Mouse (Mus musculus) spleen, adult 2 months (tissue): ENCODE measurements around the gene Podxl. TPM values are rescaled to one million over a fixed set of nuclear protein-coding genes. Genes with fewer than 3 reads are reported as not detected.
A peak's percentile ranks its signal among the peaks of the same experiment; 100 is the strongest.
"Not testable (repeated sequence)": the region's sequence is repeated elsewhere in the genome, so short reads cannot be mapped to it uniquely, and the experiment has no call there.

Experiments
- DNase-seq, 2 experiments: peaks; one replicate each; pipeline versions ENCODE4 v3.0.0 to v3.0.0-alpha.2; 2012 to 2021; ENCODE audit warnings: low spot score in 2 of 2, low read depth in 1 of 2
- H3K27ac ChIP-seq: fragments of 200-500 bp; 2 replicates; pipeline ENCODE4 v1.5.1; 2012; ENCODE audit warnings: low read length, inconsistent platforms; ENCODE audit not compliant: insufficient read depth
- H3K27me3 ChIP-seq: fragments of 200-500 bp; 2 replicates; pipeline ENCODE4 v1.6.1; 2012; ENCODE audit warnings: mild to moderate bottlenecking, moderate library complexity, low read length, inconsistent platforms; ENCODE audit not compliant: control insufficient read depth, insufficient read depth
- H3K36me3 ChIP-seq: fragments of 200-500 bp; 2 replicates; pipeline ENCODE4 v1.6.1; 2012; ENCODE audit warnings: mild to moderate bottlenecking, low read length, inconsistent platforms; ENCODE audit not compliant: control insufficient read depth, insufficient read depth
- H3K4me1 ChIP-seq: fragments of 200-500 bp; 2 replicates; pipeline ENCODE4 v1.6.1; 2011; ENCODE audit warnings: inconsistent platforms; ENCODE audit not compliant: control insufficient read depth, insufficient read depth, insufficient read length
- H3K4me3 ChIP-seq: fragments of 200-500 bp; 2 replicates; pipeline ENCODE4 v1.5.1; 2011; ENCODE audit warnings: mild to moderate bottlenecking, inconsistent platforms; ENCODE audit not compliant: insufficient read depth, insufficient read length; ENCODE audit errors: extremely low read depth
- CTCF ChIP-seq: fragments of 200-500 bp; IDR thresholded peaks from 2 replicates; pipeline ENCODE4 v1.5.1; 2011; ENCODE audit warnings: mild to moderate bottlenecking, inconsistent platforms; ENCODE audit not compliant: insufficient read depth, insufficient read length, insufficient replicate concordance; ENCODE audit errors: extremely low read depth
- POLR2A ChIP-seq: fragments of 200-500 bp; IDR thresholded peaks from 2 replicates; pipeline ENCODE4 v1.6.1; 2011; ENCODE audit warnings: low read depth, low read length, inconsistent platforms
- WGBS: fragments of 180-500 bp; shearing (Covaris S2); methylation state at CpG from one replicate; pipeline ENCODE4 v1.1.7; 2018; 5-methylcytosine and 5-hydroxymethylcytosine counted together
- polyA plus RNA-seq: library from polyadenylated mRNA; depleted of rRNA; stranded (reverse); fragments of >200 nt; gene quantifications from 2 replicates; pipeline ENCODE4 v1.2.3, GENCODE M21; 2012

The Podxl gene
- polyA plus RNA-seq, 1 experiment = 5.4 TPM

DNA sequence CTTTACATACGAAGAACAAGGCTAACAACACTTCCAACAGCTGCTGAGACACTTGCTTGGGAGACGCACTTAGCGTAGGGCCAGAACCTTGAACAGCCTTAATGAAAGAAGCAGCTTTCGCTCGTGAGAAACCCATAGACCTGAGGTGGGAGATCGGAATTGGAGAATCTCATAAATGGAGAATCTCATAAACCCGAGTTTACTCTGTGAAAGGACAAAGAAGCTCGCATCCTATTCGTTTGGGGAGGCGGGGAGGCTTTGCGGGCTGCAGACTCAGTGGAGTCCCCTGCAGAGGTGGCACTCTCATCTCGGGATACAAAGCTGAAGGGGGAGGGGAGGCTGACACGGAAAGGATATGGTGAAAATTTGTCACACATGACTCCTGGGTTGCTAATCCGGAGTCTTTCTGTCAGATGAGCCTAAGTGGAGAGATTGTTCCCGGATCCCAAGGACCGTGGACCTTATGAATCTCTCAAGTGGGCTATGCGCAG, 1.2 kb upstream of the Podxl start:
- H3K4me3 ChIP-seq = no peak overlapping the region

DNA sequence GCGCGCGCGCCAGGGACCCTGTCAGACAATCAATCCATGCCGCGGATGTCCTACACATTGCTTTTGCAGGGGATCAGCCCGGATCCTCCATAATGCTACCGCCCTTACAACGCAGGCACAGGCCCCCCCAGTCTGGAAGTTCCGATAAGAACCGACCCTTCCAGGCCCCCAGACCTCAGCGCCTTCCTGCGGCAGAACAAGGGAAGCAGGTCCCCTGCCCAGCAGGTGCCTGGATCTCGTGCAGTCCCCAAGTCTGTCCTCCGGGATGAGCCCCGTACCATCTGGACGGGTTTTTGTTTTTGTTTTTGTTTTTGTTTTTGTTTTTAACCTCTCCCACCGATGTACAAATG, 376 bp upstream of the Podxl start:
- TF ChIP-seq POLR2A (no peak), CTCF (no peak)
- Histone ChIP-seq H3K27me3 (peaks cover 14% of the 10 kb centered on the region), H3K27ac (no peak overlapping the region), H3K4me3 (peak overlapping the region; percentile 49), H3K36me3 (no peaks in the 10 kb centered on the region), H3K4me1 (peaks cover 4% of the 10 kb centered on the region)
- WGBS = 1% methylated on average over 18 of the region's 18 CpGs
- no peak for DNase-seq

More for the DNA sequence above, 1.2 kb upstream of the Podxl start:
- whole genome bisulfite sequencing = 11% methylated on average over 17 of the region's 17 CpGs
- Histone ChIP-seq H3K4me1 (peaks cover 4% of the 10 kb centered on the region), H3K27me3 (peaks cover 14% of the 10 kb centered on the region), H3K36me3 (no peaks in the 10 kb centered on the region), H3K27ac (no peak overlapping the region)
- TF ChIP-seq CTCF = no peak
- no peak for TF ChIP-seq POLR2A
- DNase-seq = no peak

DNA sequence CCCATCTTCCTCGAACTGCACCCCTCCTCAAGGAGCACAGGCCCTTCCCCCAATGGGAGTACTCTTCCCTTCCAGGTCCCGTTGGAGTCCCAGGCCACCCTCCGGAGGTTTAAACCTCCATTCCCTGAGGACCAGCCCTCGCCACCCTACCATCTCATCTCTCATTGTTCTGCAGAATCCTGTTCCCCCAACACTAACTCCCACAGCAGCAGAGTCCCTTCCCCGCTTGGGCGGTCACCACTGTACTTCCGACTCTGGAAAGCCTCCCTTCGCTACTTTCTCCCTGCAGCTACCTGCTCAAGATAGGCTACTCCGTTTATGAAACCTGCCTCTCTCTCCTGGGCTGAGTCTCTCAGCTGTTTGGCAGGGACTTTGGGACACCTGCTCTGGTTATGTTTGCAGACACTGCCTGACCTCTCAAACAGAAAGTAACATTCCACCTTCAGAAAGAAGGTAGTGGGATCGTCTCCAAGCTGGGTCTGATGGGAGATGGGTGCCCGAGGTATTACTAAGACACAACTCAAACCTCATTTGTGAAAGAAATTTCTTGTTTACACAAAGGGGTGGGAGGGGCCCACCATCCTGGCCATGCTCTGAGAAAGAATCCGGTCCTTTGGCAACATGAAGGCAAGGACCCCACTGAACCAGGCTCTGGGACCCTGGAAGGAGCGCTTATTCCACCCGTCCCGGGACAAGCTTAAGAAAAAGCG, 1.3 kb downstream of the Podxl start:
- H3K27me3 ChIP-seq = peaks cover 14% of the 10 kb centered on the region
- 24% methylated on average over 16 of the region's 16 CpGs for WGBS
- H3K4me3 ChIP-seq = no peak overlapping the region
- H3K4me1 ChIP-seq = peaks cover 4% of the 10 kb centered on the region
- H3K27ac ChIP-seq = no peak overlapping the region
- H3K36me3 ChIP-seq = no peaks in the 10 kb centered on the region
- DNase-seq = no peak
- TF ChIP-seq CTCF = no peak

DNA sequence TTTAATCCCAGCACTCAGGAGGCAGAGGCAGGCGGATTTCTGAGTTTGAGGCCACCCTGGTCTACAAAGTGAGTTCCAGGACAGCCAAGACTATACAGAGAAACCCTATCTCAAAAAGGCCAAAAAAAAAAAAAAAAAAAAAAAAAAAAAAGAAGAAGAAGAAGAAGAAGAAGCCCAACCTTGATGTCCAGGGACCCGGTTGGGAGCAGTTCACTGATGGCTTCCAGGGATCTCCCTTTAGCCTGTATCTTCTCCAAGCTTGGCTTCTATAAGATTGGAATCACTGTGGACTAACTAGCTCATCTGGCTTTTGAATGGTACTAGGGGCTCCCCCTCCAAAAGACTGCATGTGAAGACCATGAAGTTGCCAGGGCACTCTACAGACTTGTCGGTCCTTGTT, 1.8 kb downstream of the Podxl start:
- H3K4me1 ChIP-seq, H3K4me3 ChIP-seq, H3K27ac ChIP-seq, H3K36me3 ChIP-seq, DNase-seq: not testable (repeated sequence)
- peaks cover 14% of the 10 kb centered on the region for H3K27me3 ChIP-seq
- WGBS = 78% methylated on average over 3 of the region's 3 CpGs

DNA sequence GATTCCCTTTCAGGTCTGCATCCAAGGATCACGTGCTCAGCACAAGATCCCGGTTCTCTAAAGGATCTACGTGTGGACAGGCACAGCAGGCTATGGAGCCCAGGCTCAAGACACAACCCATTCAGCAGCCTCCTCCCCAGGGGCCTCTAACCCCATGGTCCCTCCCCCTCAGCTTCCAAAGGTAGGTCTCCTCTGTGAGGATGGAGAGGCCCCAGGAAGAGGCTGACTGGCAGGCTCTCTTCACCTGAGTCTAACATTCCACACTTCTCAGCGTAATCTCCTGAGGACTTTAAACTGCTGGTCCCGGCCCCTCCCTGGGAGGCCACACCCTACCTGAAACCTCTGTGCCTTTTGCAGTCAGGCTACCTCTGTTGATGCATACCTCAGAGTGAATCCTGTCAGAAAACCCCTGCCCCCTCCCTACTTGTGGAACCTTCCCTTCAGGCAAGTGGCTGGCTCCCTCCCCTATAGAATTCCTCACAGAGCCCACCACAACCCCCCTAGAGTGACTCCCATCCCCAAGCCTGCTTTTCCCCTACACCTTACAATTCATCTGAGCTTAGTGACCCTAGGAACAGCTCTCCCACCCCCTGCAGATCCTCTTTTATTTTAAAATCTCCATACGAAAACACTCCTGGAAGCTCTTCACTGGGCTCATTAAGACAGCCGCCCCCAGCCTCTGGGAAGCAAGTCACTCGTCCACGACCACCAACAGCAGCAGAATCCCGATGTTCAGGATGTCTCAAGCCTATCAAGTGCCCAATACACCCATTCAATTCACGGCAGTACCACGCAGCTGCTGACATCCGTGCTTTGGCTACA, 3.4 kb downstream of the Podxl start:
- WGBS = 80% methylated on average over 13 of the region's 13 CpGs
- no peak for DNase-seq
- Histone ChIP-seq H3K27ac (no peak overlapping the region), H3K4me1 (peaks cover 4% of the 10 kb centered on the region), H3K4me3 (no peak overlapping the region), H3K27me3 (peaks cover 14% of the 10 kb centered on the region), H3K36me3 (no peaks in the 10 kb centered on the region)
- TF ChIP-seq POLR2A (no peak), CTCF (no peak)

DNA sequence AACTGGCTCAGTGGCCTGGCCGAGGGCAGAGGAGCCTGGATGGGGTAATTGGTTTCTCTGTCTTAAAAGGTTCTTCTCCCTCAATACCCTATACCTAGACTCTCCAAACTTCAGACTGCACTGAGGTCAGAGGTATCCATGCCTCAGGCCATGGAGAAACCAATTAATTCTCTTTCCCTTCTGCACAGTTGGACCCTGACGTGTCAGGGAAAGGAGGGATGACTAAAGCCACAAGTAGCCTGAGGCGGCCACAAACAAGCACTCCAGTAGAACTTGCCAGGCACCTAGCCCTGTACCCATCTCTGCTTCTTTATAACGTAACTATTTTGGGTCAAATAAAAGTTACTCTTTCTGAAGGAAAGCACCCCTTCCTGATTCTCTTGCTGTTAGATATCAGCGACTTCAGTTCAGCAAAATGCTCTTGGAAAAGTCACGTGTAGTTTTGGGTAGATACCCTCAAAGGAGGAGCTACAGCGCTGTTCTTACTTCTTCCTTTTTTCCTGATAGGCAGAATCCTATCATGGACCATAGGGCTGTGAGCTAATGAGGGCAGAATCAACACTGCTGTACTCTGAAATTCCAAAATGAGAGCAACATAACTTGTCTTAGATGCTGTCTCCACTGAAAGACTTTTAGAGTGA, 7.2 kb downstream of the Podxl start:
- Histone ChIP-seq H3K4me3 (no peak overlapping the region), H3K27me3 (no peaks in the 10 kb centered on the region), H3K36me3 (no peaks in the 10 kb centered on the region), H3K27ac (no peak overlapping the region), H3K4me1 (no peaks in the 10 kb centered on the region)
- DNase-seq = no peak
- TF ChIP-seq CTCF (no peak), POLR2A (no peak)
- 86% methylated on average over 7 of the region's 7 CpGs for WGBS
